Mouse (Mus musculus): ENCODE results near the gene Lrrc52.

Lrrc52 gene

GRCm38 (mm10) chr1:167436186-167436975 is 30.2 kb downstream of the Lrrc52 start:
- no peak for DNase-seq (ENCODE audit: low spot score)

- DNase-seq (ENCODE audit: low spot score): no peak
Observed at GRCm38 (mm10) chr1:167434931-167435330, 31.6 kb downstream of the Lrrc52 start.

- no peak for DNase-seq (ENCODE audit: low spot score)
Observed at GRCm38 (mm10) chr1:167430976-167431676, 35.5 kb downstream of the Lrrc52 start.

GRCm38 (mm10) chr1:167426681-167427080 is 39.9 kb downstream of the Lrrc52 start:
- no peak for DNase-seq (ENCODE audit: low spot score)

- no peak for DNase-seq (ENCODE audit: low spot score)
Observed at GRCm38 (mm10) chr1:167425572-167425971, 41.0 kb downstream of the Lrrc52 start.

GRCm38 (mm10) chr1:167422501-167423240 is 43.9 kb downstream of the Lrrc52 start:
- no peak for DNase-seq (ENCODE audit: low spot score)

- DNase-seq (ENCODE audit: low spot score): peak; percentile 51
Observed at GRCm38 (mm10) chr1:167414846-167415245, 51.7 kb downstream of the Lrrc52 start.

- DNase-seq (ENCODE audit: low spot score): no peak
Observed at GRCm38 (mm10) chr1:167411991-167412715, 54.4 kb downstream of the Lrrc52 start.

GRCm38 (mm10) chr1:167409601-167410000 is 57.0 kb downstream of the Lrrc52 start:
- DNase-seq (ENCODE audit: low spot score): no peak

- no peak for DNase-seq (ENCODE audit: low spot score)
Observed at GRCm38 (mm10) chr1:167405237-167405636, 61.3 kb downstream of the Lrrc52 start.
